Comparison of ENCODE assay signal across 34 mouse cellular contexts in genomic region chr19:6005541-6005940, GRCm38 (mm10). TPM values are rescaled to one million over a fixed set of nuclear protein-coding genes. Genes with fewer than 3 reads are reported as not detected.
DNase-seq lines count a peak whose midpoint lies in the region; ATAC-seq and TF ChIP-seq lines count a peak whose summit lies in the region.
"Had no signal": no experiment of that assay in that cellular context is flagged by ENCODE, and none has a peak within 500 bp of the region (broad histone marks: within the 10 kb centered on the region; RNA-seq: fewer than 3 reads in every experiment).

No protein-coding gene starts in this region.

- no peaks in the 10 kb centered on the region for H3K27me3 ChIP-seq in embryonic facial prominence, embryonic 14.5 days (replicated peaks; ENCODE audit: control insufficient read depth, insufficient read depth, low read length)
- no peaks in the 10 kb centered on the region for H3K27me3 ChIP-seq in embryonic facial prominence, embryonic 10.5 days (replicated peaks; ENCODE audit: low read depth, poor library complexity, severe bottlenecking)
- H3K27me3 ChIP-seq in limb, embryonic 14.5 days (ENCODE audit: control insufficient read depth, insufficient read depth, low read length): no peaks in the 10 kb centered on the region
- H3K27me3 ChIP-seq in limb, embryonic 10.5 days (ENCODE audit: low read depth, poor library complexity, severe bottlenecking): no peaks in the 10 kb centered on the region
- H3K27me3 ChIP-seq: embryonic facial prominence, embryonic 15.5 days; hindbrain, embryonic 15.5 days had no signal

- H3K36me3 ChIP-seq in embryonic facial prominence, embryonic 14.5 days (ENCODE audit: control insufficient read depth, insufficient read depth, low read length): peaks cover 11% of the 10 kb centered on the region; the same call in 1 of the 2 replicates
- H3K36me3 ChIP-seq in embryonic facial prominence, embryonic 10.5 days (replicated peaks): no peaks in the 10 kb centered on the region
- peaks cover 3% of the 10 kb centered on the region; the same call in 1 of the 2 replicates for H3K36me3 ChIP-seq in limb, embryonic 14.5 days (ENCODE audit: control insufficient read depth, insufficient read depth, low read length)
- no peaks in the 10 kb centered on the region for H3K36me3 ChIP-seq in limb, embryonic 10.5 days
- H3K36me3 ChIP-seq: hindbrain, embryonic 10.5 days; hindbrain, embryonic 15.5 days had no signal

- no peak for TF ChIP-seq POLR2A in limb, embryonic 14.5 days (IDR thresholded peaks at IDR 0.05; ENCODE audit: borderline replicate concordance, extremely low read depth, insufficient read depth, insufficient read length)

- no peak overlapping the region for H3K4me3 ChIP-seq in embryonic facial prominence, embryonic 14.5 days (ENCODE audit: low read depth, low read length)
- H3K4me3 ChIP-seq in embryonic facial prominence, embryonic 10.5 days: no peak overlapping the region
- H3K4me3 ChIP-seq in limb, embryonic 14.5 days (replicated peaks; ENCODE audit: low read length): no peak overlapping the region
- no peak overlapping the region for H3K4me3 ChIP-seq in limb, embryonic 10.5 days
- H3K4me3 ChIP-seq: embryonic facial prominence, embryonic 15.5 days; gastrocnemius, adult 2 months; hindbrain, embryonic 10.5 days; hindbrain, embryonic 15.5 days had no signal

- H3K9me3 ChIP-seq in embryonic facial prominence, embryonic 14.5 days (ENCODE audit: control insufficient read depth, low read length): no peaks in the 10 kb centered on the region
- H3K9me3 ChIP-seq in embryonic facial prominence, embryonic 10.5 days: no peaks in the 10 kb centered on the region
- H3K9me3 ChIP-seq in limb, embryonic 14.5 days (ENCODE audit: control insufficient read depth, low read length): no peaks in the 10 kb centered on the region
- H3K9me3 ChIP-seq in limb, embryonic 10.5 days (replicated peaks): no peaks in the 10 kb centered on the region
- H3K9me3 ChIP-seq: embryonic facial prominence, embryonic 15.5 days; hindbrain, embryonic 10.5 days; hindbrain, embryonic 15.5 days had no signal

- no peaks in the 10 kb centered on the region for H3K4me1 ChIP-seq in embryonic facial prominence, embryonic 14.5 days (ENCODE audit: control insufficient read depth, insufficient read depth, low read length)
- H3K4me1 ChIP-seq in embryonic facial prominence, embryonic 10.5 days: peaks cover 5% of the 10 kb centered on the region; the same call in 1 of the 2 replicates
- no peaks in the 10 kb centered on the region for H3K4me1 ChIP-seq in limb, embryonic 14.5 days (ENCODE audit: control insufficient read depth, insufficient read depth, low read length)
- H3K4me1 ChIP-seq in limb, embryonic 10.5 days: peaks cover 13% of the 10 kb centered on the region
- H3K4me1 ChIP-seq: embryonic facial prominence, embryonic 15.5 days; hindbrain, embryonic 10.5 days; hindbrain, embryonic 15.5 days had no signal

- H3K9ac ChIP-seq in embryonic facial prominence, embryonic 14.5 days (ENCODE audit: low read depth, low read length): no peak overlapping the region
- H3K9ac ChIP-seq in limb, embryonic 14.5 days (ENCODE audit: low read depth, low read length, severe bottlenecking): no peak overlapping the region
- H3K9ac ChIP-seq: embryonic facial prominence, embryonic 15.5 days; forebrain, postnatal 0 days; hindbrain, embryonic 15.5 days had no signal

- WGBS in embryonic facial prominence, embryonic 14.5 days: 64% methylated on average over 11 of the region's 11 CpGs
- WGBS in embryonic facial prominence, embryonic 10.5 days: 77% methylated on average over 11 of the region's 11 CpGs
- whole genome bisulfite sequencing in limb, embryonic 14.5 days: 58% methylated on average over 11 of the region's 11 CpGs
- 72% methylated on average over 11 of the region's 11 CpGs for WGBS in limb, embryonic 10.5 days

- H3K4me2 ChIP-seq in embryonic facial prominence, embryonic 14.5 days (ENCODE audit: low read depth, low read length): no peak overlapping the region
- no peak overlapping the region for H3K4me2 ChIP-seq in limb, embryonic 14.5 days (replicated peaks; ENCODE audit: low read depth, low read length, severe bottlenecking)
- H3K4me2 ChIP-seq: embryonic facial prominence, embryonic 15.5 days; heart, embryonic 11.5 days; hindbrain, embryonic 15.5 days had no signal

- no peak overlapping the region for H3K27ac ChIP-seq in embryonic facial prominence, embryonic 14.5 days (replicated peaks; ENCODE audit: low read depth, low read length)
- H3K27ac ChIP-seq in embryonic facial prominence, embryonic 10.5 days (replicated peaks): no peak overlapping the region
- no peak overlapping the region for H3K27ac ChIP-seq in limb, embryonic 14.5 days (replicated peaks; ENCODE audit: low read depth, low read length)
- H3K27ac ChIP-seq in limb, embryonic 10.5 days: no peak overlapping the region; the same call in 1 of the 2 replicates
- H3K27ac ChIP-seq: embryonic facial prominence, embryonic 15.5 days; gastrocnemius, adult 2 months; hindbrain, embryonic 10.5 days; hindbrain, embryonic 15.5 days had no signal

- DNase-seq in embryonic facial prominence, embryonic 14.5 days (ENCODE audit: low spot score): peak; percentile 51
- no peak for DNase-seq in embryonic facial prominence, embryonic 10.5 days (ENCODE audit: low spot score)
- peak; percentile 13 for DNase-seq in limb, embryonic 14.5 days (ENCODE audit: low spot score)
- DNase-seq in limb, embryonic 10.5 days (ENCODE audit: low spot score): no peak
- peak; percentile 64 for DNase-seq in Muller cell, postnatal 12 days (ENCODE audit: inconsistent ontology term)
- DNase-seq in layer of hippocampus, adult 11-12 months (ENCODE audit: low spot score): no peak
- DNase-seq: adrenal gland, postnatal 14 days; cerebellum, adult 11-12 months; cerebellum, adult 8-10 months; cerebellum, postnatal 10 days; cerebellum, postnatal 36 days; embryo, embryonic 11 days; forebrain, postnatal 0 days; gastrocnemius, adult 2 months; gastrocnemius, postnatal 14 days; heart, adult 11 months; heart, postnatal 36 days had no signal

- ATAC-seq in embryonic facial prominence, embryonic 14.5 days (ENCODE audit: low read depth): no peak
- no peak for ATAC-seq in limb, embryonic 14.5 days (ENCODE audit: low FRiP score, low read depth)
- ATAC-seq: activated CD4-positive, CD25-positive, alpha-beta regulatory T cell, adult 4 months; CD4-positive, CD25-positive, alpha-beta regulatory T cell, adult 4 months; forebrain, embryonic 14.5 days; forebrain, postnatal 0 days; intestine, postnatal 0 days had no signal

RNA-seq across cellular contexts. Expression of gene Capn1, which starts 10.2 kb away (rescaled TPM):
- 16.8 and 19.0 TPM in 2 replicates for polyA plus RNA-seq in embryonic facial prominence, embryonic 14.5 days (2014; fragmentation: Nextera tagmentation; extraction: Ambion mirVana)
- 2.9 and 3.2 TPM in 2 replicates for polyA plus RNA-seq in embryonic facial prominence, embryonic 10.5 days (2016; fragmentation: Nextera tagmentation; extraction: Ambion mirVana)
- 29.0 and 33.4 TPM in 2 replicates for polyA plus RNA-seq in limb, embryonic 14.5 days (2012; rRNA removed)
- 18.0 and 19.7 TPM in 2 replicates for polyA plus RNA-seq in limb, embryonic 14.5 days (2014; fragmentation: Nextera tagmentation; extraction: Ambion mirVana)
- 2.0 and 2.4 TPM in 2 replicates for polyA plus RNA-seq in limb, embryonic 10.5 days (2016; fragmentation: Nextera tagmentation; extraction: Ambion mirVana)

RNA-seq across cellular contexts. Expression of gene Slc22a20, which starts 19.6 kb away (rescaled TPM):
- polyA plus RNA-seq in embryonic facial prominence, embryonic 14.5 days (2014; fragmentation: Nextera tagmentation; extraction: Ambion mirVana): not detected in 2 replicates
- not detected in 2 replicates for polyA plus RNA-seq in embryonic facial prominence, embryonic 10.5 days (2016; fragmentation: Nextera tagmentation; extraction: Ambion mirVana)
- not detected in 2 replicates for polyA plus RNA-seq in limb, embryonic 14.5 days (2012; rRNA removed)
- polyA plus RNA-seq in limb, embryonic 14.5 days (2014; fragmentation: Nextera tagmentation; extraction: Ambion mirVana): not detected in 2 replicates
- polyA plus RNA-seq in limb, embryonic 10.5 days (2016; fragmentation: Nextera tagmentation; extraction: Ambion mirVana): not detected in 2 replicates
- polyA plus RNA-seq: activated CD4-positive, CD25-positive, alpha-beta regulatory T cell, adult 4 months; brain, embryonic 14.5 days; C2C12; CD4-positive, CD25-positive, alpha-beta regulatory T cell, adult 4 months; cortical plate, adult 2 months; embryonic facial prominence, embryonic 11.5 days; embryonic facial prominence, embryonic 15.5 days; forebrain, embryonic 11.5 days; forebrain, embryonic 14.5 days; forebrain, postnatal 0 days; frontal cortex, adult 2 months; heart, embryonic 11.5 days; heart, embryonic 14.5 days; heart, postnatal 0 days; hindbrain, embryonic 10.5 days; hindbrain, embryonic 15.5 days; intestine, embryonic 14.5 days; intestine, postnatal 0 days had no signal

RNA-seq across cellular contexts. Expression of gene Syvn1, which starts 40.8 kb away (rescaled TPM):
- 32.1 and 34.9 TPM in 2 replicates for polyA plus RNA-seq in embryonic facial prominence, embryonic 14.5 days (2014; fragmentation: Nextera tagmentation; extraction: Ambion mirVana)
- 34.5 and 38.1 TPM in 2 replicates for polyA plus RNA-seq in embryonic facial prominence, embryonic 10.5 days (2016; fragmentation: Nextera tagmentation; extraction: Ambion mirVana)
- polyA plus RNA-seq in limb, embryonic 14.5 days (2012; rRNA removed): 49.2 and 63.9 TPM in 2 replicates
- 31.5 and 34.6 TPM in 2 replicates for polyA plus RNA-seq in limb, embryonic 14.5 days (2014; fragmentation: Nextera tagmentation; extraction: Ambion mirVana)
- polyA plus RNA-seq in limb, embryonic 10.5 days (2016; fragmentation: Nextera tagmentation; extraction: Ambion mirVana): 36.9 and 38.6 TPM in 2 replicates

RNA-seq across cellular contexts. Expression of gene Pola2, which starts 41.5 kb away (rescaled TPM):
- 59.1 and 65.2 TPM in 2 replicates for polyA plus RNA-seq in embryonic facial prominence, embryonic 14.5 days (2014; fragmentation: Nextera tagmentation; extraction: Ambion mirVana)
- 119 and 120 TPM in 2 replicates for polyA plus RNA-seq in embryonic facial prominence, embryonic 10.5 days (2016; fragmentation: Nextera tagmentation; extraction: Ambion mirVana)
- polyA plus RNA-seq in limb, embryonic 14.5 days (2012; rRNA removed): 87.9 and 109 TPM in 2 replicates
- polyA plus RNA-seq in limb, embryonic 14.5 days (2014; fragmentation: Nextera tagmentation; extraction: Ambion mirVana): 65.8 and 66.3 TPM in 2 replicates
- 125 and 130 TPM in 2 replicates for polyA plus RNA-seq in limb, embryonic 10.5 days (2016; fragmentation: Nextera tagmentation; extraction: Ambion mirVana)

RNA-seq across cellular contexts. Expression of gene Mrpl49, which starts 52.0 kb away (rescaled TPM):
- polyA plus RNA-seq in embryonic facial prominence, embryonic 14.5 days (2014; fragmentation: Nextera tagmentation; extraction: Ambion mirVana): 67.5 and 69.8 TPM in 2 replicates
- polyA plus RNA-seq in embryonic facial prominence, embryonic 10.5 days (2016; fragmentation: Nextera tagmentation; extraction: Ambion mirVana): 82.5 and 84.6 TPM in 2 replicates
- polyA plus RNA-seq in limb, embryonic 14.5 days (2012; rRNA removed): 47.0 and 54.8 TPM in 2 replicates
- 75.3 and 75.5 TPM in 2 replicates for polyA plus RNA-seq in limb, embryonic 14.5 days (2014; fragmentation: Nextera tagmentation; extraction: Ambion mirVana)
- 90.3 and 91.4 TPM in 2 replicates for polyA plus RNA-seq in limb, embryonic 10.5 days (2016; fragmentation: Nextera tagmentation; extraction: Ambion mirVana)

Comparison
In these comparisons a context has a peak if more than half of its experiments do, and no peak if none do; other contexts are left out.
1. DNase-seq: peak in embryonic facial prominence, embryonic 14.5 days (single experiment), limb, embryonic 14.5 days (single experiment) and Muller cell, postnatal 12 days (single experiment); none in embryonic facial prominence, embryonic 10.5 days (single experiment), limb, embryonic 10.5 days (single experiment) and layer of hippocampus, adult 11-12 months (single experiment).